ENCODE assay signal across 18 mouse cellular contexts in genomic region chr11:83922600-83922999, GRCm38 (mm10). TPM values are rescaled to one million over a fixed set of nuclear protein-coding genes. Genes with fewer than 3 reads are reported as not detected.
DNase-seq lines count a peak whose midpoint lies in the region; ATAC-seq lines count a peak whose summit lies in the region.
"Had no signal": no experiment of that assay in that cellular context is flagged by ENCODE, and none has a peak within 500 bp of the region (broad histone marks: within the 10 kb centered on the region; RNA-seq: fewer than 3 reads in every experiment).

No protein-coding gene starts in this region.

- no peaks in the 10 kb centered on the region for H3K4me1 ChIP-seq in intestine, embryonic 16.5 days (ENCODE audit: control insufficient read depth, insufficient read depth, low read length)
- H3K4me1 ChIP-seq: embryonic facial prominence, embryonic 12.5 days; forebrain, embryonic 15.5 days; heart, embryonic 15.5 days had no signal

- H3K27me3 ChIP-seq in intestine, embryonic 16.5 days (replicated peaks; ENCODE audit: control insufficient read depth, insufficient read depth, low read length), result no peaks in the 10 kb centered on the region
- H3K27me3 ChIP-seq: heart, embryonic 15.5 days had no signal

- no peak overlapping the region for H3K4me2 ChIP-seq in intestine, embryonic 16.5 days (ENCODE audit: low read depth, low read length)
- H3K4me2 ChIP-seq: embryonic facial prominence, embryonic 12.5 days; forebrain, embryonic 15.5 days; heart, embryonic 11.5 days; heart, embryonic 15.5 days had no signal

- WGBS in intestine, embryonic 16.5 days, result 31% methylated on average over 2 of the region's 2 CpGs

- H3K27ac ChIP-seq in intestine, embryonic 16.5 days (ENCODE audit: low read length), result peak overlapping the region; percentile 35; the same call in 1 of the 2 replicates
- H3K27ac ChIP-seq: embryonic facial prominence, embryonic 12.5 days; forebrain, embryonic 15.5 days; heart, embryonic 15.5 days had no signal

- H3K9ac ChIP-seq in intestine, embryonic 16.5 days (ENCODE audit: low read depth, low read length), result no peak overlapping the region
- H3K9ac ChIP-seq: embryonic facial prominence, embryonic 12.5 days; forebrain, embryonic 15.5 days; heart, embryonic 15.5 days had no signal

- peak; percentile 23 for DNase-seq in kidney, postnatal 14 days
- no peak for DNase-seq in kidney, postnatal 4 days
- DNase-seq in lung, adult 18-20 months, result peak; percentile 40 to 67
- DNase-seq in lung, postnatal 10 days, result no peak
- no peak for DNase-seq in heart, adult 8-10 months (ENCODE audit: low spot score)
- DNase-seq in urinary bladder, postnatal 10 days (ENCODE audit: low spot score), result no peak
- DNase-seq: adrenal gland, postnatal 10 days; cerebellum, adult 11 months; cerebellum, adult 8-10 months; cerebellum, postnatal 14 days; gastrocnemius, postnatal 36 days; heart, adult 11 months; heart, postnatal 14 days had no signal

- no peaks in the 10 kb centered on the region for H3K36me3 ChIP-seq in intestine, embryonic 16.5 days (ENCODE audit: control insufficient read depth, insufficient read depth, low read length)
- H3K36me3 ChIP-seq: embryonic facial prominence, embryonic 12.5 days; forebrain, embryonic 15.5 days; heart, embryonic 15.5 days had no signal

- H3K9me3 ChIP-seq in intestine, embryonic 16.5 days (ENCODE audit: control insufficient read depth, low read length), result no peaks in the 10 kb centered on the region
- H3K9me3 ChIP-seq: embryonic facial prominence, embryonic 12.5 days; forebrain, embryonic 15.5 days; heart, embryonic 15.5 days had no signal

- ATAC-seq in intestine, embryonic 16.5 days, result peak; percentile 88
- ATAC-seq: forebrain, embryonic 15.5 days had no signal

- no peak overlapping the region for H3K4me3 ChIP-seq in intestine, embryonic 16.5 days (ENCODE audit: low read length)
- H3K4me3 ChIP-seq: embryonic facial prominence, embryonic 12.5 days; forebrain, embryonic 15.5 days; heart, embryonic 15.5 days had no signal

RNA-seq across cellular contexts. Expression of gene Ddx52, which starts 19.3 kb away (rescaled TPM):
- 23.8 and 24.0 TPM in 2 replicates for polyA plus RNA-seq in intestine, embryonic 16.5 days (2015; fragmentation: Nextera tagmentation; extraction: Ambion mirVana)
- total RNA-seq in heart, adult 8-10 months (2022), result 10 to 100 TPM in 2 of 4 experiments, 1 to 10 TPM in 2; 9.7 to 11.8 (median 10.0) TPM

RNA-seq across cellular contexts. Expression of gene Synrg, which starts 41.6 kb away (rescaled TPM):
- polyA plus RNA-seq in intestine, embryonic 16.5 days (2015; fragmentation: Nextera tagmentation; extraction: Ambion mirVana), result 6.6 and 8.0 TPM in 2 replicates
- 10 to 100 TPM; 29.1 to 32.4 (median 29.5) TPM for total RNA-seq in heart, adult 8-10 months (2022)

Comparison
In these comparisons a context has a peak if more than half of its experiments do, and no peak if none do; other contexts are left out.
1. DNase-seq: peak in kidney, postnatal 14 days (single experiment) and lung, adult 18-20 months (2 of 2); none in kidney, postnatal 4 days (0 of 2), lung, postnatal 10 days (single experiment), heart, adult 8-10 months (single experiment) and urinary bladder, postnatal 10 days (single experiment).